Comparison of ENCODE assay signal across 17 mouse cellular contexts in genomic region chr5:97881421-97881820, GRCm38 (mm10).
"Had no signal": no experiment of that assay in that cellular context is flagged by ENCODE, and none has a peak within 500 bp of the region (broad histone marks: within the 10 kb centered on the region; RNA-seq: fewer than 3 reads in every experiment).

No protein-coding gene starts in this region.

- H3K9ac ChIP-seq: liver, embryonic 14.5 days; liver, postnatal 0 days; midbrain, embryonic 12.5 days; midbrain, embryonic 15.5 days; neural tube, embryonic 12.5 days; neural tube, embryonic 15.5 days had no signal

- H3K4me1 ChIP-seq: midbrain, embryonic 15.5 days; neural tube, embryonic 12.5 days; neural tube, embryonic 15.5 days had no signal

- DNase-seq: kidney, adult 18-20 months; kidney, postnatal 10 days; kidney, postnatal 36 days; layer of hippocampus, postnatal 36 days; liver, postnatal 0 days; thymus, adult 2 months; thymus, postnatal 14 days; thymus, postnatal 4 days had no signal

- H3K36me3 ChIP-seq: midbrain, embryonic 15.5 days; neural tube, embryonic 15.5 days had no signal

- H3K27ac ChIP-seq: left cerebral cortex, adult 2 months; liver, embryonic 14.5 days; macrophage; midbrain, embryonic 12.5 days; midbrain, embryonic 15.5 days; neural tube, embryonic 12.5 days; neural tube, embryonic 15.5 days; stomach, postnatal 0 days had no signal

- ATAC-seq: intestine, embryonic 16.5 days; liver, postnatal 0 days; midbrain, embryonic 15.5 days had no signal

- H3K4me3 ChIP-seq: left cerebral cortex, adult 2 months; midbrain, embryonic 12.5 days; midbrain, embryonic 15.5 days; neural tube, embryonic 12.5 days; neural tube, embryonic 15.5 days had no signal

- H3K4me2 ChIP-seq: midbrain, embryonic 12.5 days; midbrain, embryonic 15.5 days; neural tube, embryonic 12.5 days; neural tube, embryonic 15.5 days had no signal

- H3K27me3 ChIP-seq: midbrain, embryonic 12.5 days; midbrain, embryonic 15.5 days; neural tube, embryonic 12.5 days; neural tube, embryonic 15.5 days had no signal

- H3K9me3 ChIP-seq: midbrain, embryonic 12.5 days; midbrain, embryonic 15.5 days; neural tube, embryonic 12.5 days; neural tube, embryonic 15.5 days had no signal
